Mouse (Mus musculus) liver, adult 2 months (tissue): ENCODE results near the gene Pif1. TPM values are rescaled to one million over a fixed set of nuclear protein-coding genes. Genes with fewer than 3 reads are reported as not detected.

ENCODE experiments used
- DNase-seq: peaks from one replicate; pipeline ENCODE4 v3.0.0-alpha.2; 2011; ENCODE audit warnings: low read depth, low spot score; ENCODE audit errors: extremely low read depth
- H3K27ac ChIP-seq: fragments of 200-500 bp; replicated peaks from 2 replicates; pipeline ENCODE4 v1.5.1; 2012; ENCODE audit warnings: low read depth, mild to moderate bottlenecking, control low read depth, inconsistent platforms, low read length; ENCODE audit not compliant: insufficient read depth
- H3K27me3 ChIP-seq: fragments of 200-500 bp; 2 replicates; pipeline ENCODE4 v1.6.1; 2012; ENCODE audit warnings: mild to moderate bottlenecking, moderate library complexity, low read length, inconsistent platforms; ENCODE audit not compliant: control insufficient read depth, insufficient read depth
- H3K36me3 ChIP-seq: fragments of 200-500 bp; 2 replicates; pipeline ENCODE4 v1.6.1; 2012; ENCODE audit warnings: low read length, inconsistent platforms; ENCODE audit not compliant: control insufficient read depth, insufficient read depth
- H3K4me1 ChIP-seq: fragments of 200-500 bp; 2 replicates; pipeline ENCODE4 v1.6.1; 2011; ENCODE audit warnings: low read length; ENCODE audit not compliant: control insufficient read depth, insufficient read depth
- H3K4me3 ChIP-seq: fragments of 200-500 bp; 2 replicates; pipeline ENCODE4 v1.5.1; 2011; ENCODE audit warnings: low read depth, mild to moderate bottlenecking, control low read depth, low read length, moderate library complexity; ENCODE audit not compliant: insufficient read depth
- H3K79me2 ChIP-seq: fragments of 200-500 bp; 2 replicates; pipeline ENCODE4 v1.6.1; 2012; ENCODE audit warnings: inconsistent platforms, mild to moderate bottlenecking, low read length, moderate library complexity; ENCODE audit not compliant: control insufficient read depth, insufficient read depth
- H3K9ac ChIP-seq: fragments of 200-500 bp; 2 replicates; pipeline ENCODE4 v1.6.1; 2012; ENCODE audit warnings: low read depth, mild to moderate bottlenecking, control low read depth, inconsistent platforms, low read length
- CTCF ChIP-seq: fragments of 200-500 bp; IDR thresholded peaks from 2 replicates; pipeline ENCODE4 v1.5.1; 2011; ENCODE audit warnings: low read depth, low read length, control low read depth
- POLR2A ChIP-seq: fragments of 200-500 bp; IDR thresholded peaks from 2 replicates; pipeline ENCODE4 v1.6.1; 2011; ENCODE audit warnings: low read length, control low read depth; ENCODE audit not compliant: insufficient read depth; ENCODE audit errors: extremely low read depth
- WGBS: fragments of 180-500 bp; shearing (Covaris S2); methylation state at CpG from one replicate; pipeline ENCODE4 v1.1.7; 2018; 5-methylcytosine and 5-hydroxymethylcytosine counted together
- polyA plus RNA-seq: library from polyadenylated mRNA; depleted of rRNA; stranded (reverse); fragments of >200 nt; gene quantifications from 2 replicates; pipeline ENCODE4 v1.2.3, GENCODE M21; 2012
- total RNA-seq: library from RNA; depleted of rRNA; stranded (reverse); fragments of >200 nt; gene quantifications from 2 replicates; pipeline ENCODE4 v1.2.3, GENCODE M21; 2014

Pif1 gene
- total and polyA plus RNA-seq, 2 experiments, result 0.04 TPM; not detected in 1

- Histone ChIP-seq H3K79me2 (peaks cover 24% of the 10 kb centered on the region; the same call in 1 of the 2 replicates), H3K27ac (peak overlapping the region; percentile 92), H3K9ac (peak overlapping the region; percentile 96), H3K4me1 (peaks cover 14% of the 10 kb centered on the region), H3K27me3 (no peaks in the 10 kb centered on the region), H3K4me3 (peak overlapping the region; percentile 86), H3K36me3 (no peaks in the 10 kb centered on the region)
- TF ChIP-seq CTCF (no peak), POLR2A (0 out of 2 replicates have a peak, but pooled peaks have one; percentile 5)
- DNase-seq, result peak; percentile 57
- WGBS, result 2% methylated on average over 78 of the region's 78 CpGs
Observed at GRCm38 (mm10) chr9:65630631-65631353, 43.8 kb downstream of the Pif1 start.

- no peak for TF ChIP-seq CTCF
- no peak for TF ChIP-seq POLR2A
- DNase-seq, result no peak
- 30% methylated on average over 16 of the region's 16 CpGs for WGBS
- Histone ChIP-seq H3K36me3 (no peaks in the 10 kb centered on the region), H3K4me3 (peak overlapping the region; percentile 86), H3K27me3 (no peaks in the 10 kb centered on the region), H3K79me2 (peaks cover 27% of the 10 kb centered on the region; the same call in 1 of the 2 replicates), H3K27ac (peak overlapping the region; percentile 92), H3K9ac (peak overlapping the region; percentile 96), H3K4me1 (peaks cover 11% of the 10 kb centered on the region; the same call in 1 of the 2 replicates)
Observed at GRCm38 (mm10) chr9:65631354-65632021, 44.5 kb downstream of the Pif1 start.

GRCm38 (mm10) chr9:65635766-65636165 is 48.8 kb downstream of the Pif1 start:
- DNase-seq, result no peak
- H3K9ac ChIP-seq, result no peak overlapping the region
- H3K27me3 ChIP-seq, result no peaks in the 10 kb centered on the region
- H3K27ac ChIP-seq, result no peak overlapping the region
- H3K4me3 ChIP-seq, result no peak overlapping the region
- peaks cover 8% of the 10 kb centered on the region; the same call in 1 of the 2 replicates for H3K4me1 ChIP-seq
- H3K79me2 ChIP-seq, result peaks cover 47% of the 10 kb centered on the region; the same call in 1 of the 2 replicates
- WGBS, result 95% methylated on average over 1 of the region's 1 CpGs
- TF ChIP-seq CTCF, result no peak
- TF ChIP-seq POLR2A, result no peak
- no peaks in the 10 kb centered on the region for H3K36me3 ChIP-seq

GRCm38 (mm10) chr9:65636926-65637325 is 50.0 kb downstream of the Pif1 start:
- Histone ChIP-seq H3K9ac (no peak overlapping the region), H3K4me1 (peaks cover 5% of the 10 kb centered on the region; the same call in 1 of the 2 replicates), H3K27ac (no peak overlapping the region), H3K27me3 (no peaks in the 10 kb centered on the region), H3K79me2 (peaks cover 42% of the 10 kb centered on the region; the same call in 1 of the 2 replicates), H3K36me3 (no peaks in the 10 kb centered on the region), H3K4me3 (no peak overlapping the region)
- no peak for DNase-seq
- 54% methylated on average over 4 of the region's 4 CpGs for WGBS
- TF ChIP-seq CTCF, result no peak
- TF ChIP-seq POLR2A, result no peak

- no peaks in the 10 kb centered on the region for H3K27me3 ChIP-seq
- peaks cover 2% of the 10 kb centered on the region; the same call in 1 of the 2 replicates for H3K4me1 ChIP-seq
- TF ChIP-seq CTCF (no peak), POLR2A (no peak)
- no peaks in the 10 kb centered on the region for H3K36me3 ChIP-seq
- H3K27ac ChIP-seq, result no peak overlapping the region
- H3K4me3 ChIP-seq, result no peak overlapping the region
- 86% methylated on average over 5 of the region's 5 CpGs for WGBS
- no peak overlapping the region for H3K9ac ChIP-seq
- H3K79me2 ChIP-seq, result peaks cover 40% of the 10 kb centered on the region; the same call in 1 of the 2 replicates
- DNase-seq, result no peak
Observed at GRCm38 (mm10) chr9:65639065-65639464, 52.1 kb downstream of the Pif1 start.
